Mouse (Mus musculus): ENCODE results near the gene Zfp420.

Zfp420 gene

DNA sequence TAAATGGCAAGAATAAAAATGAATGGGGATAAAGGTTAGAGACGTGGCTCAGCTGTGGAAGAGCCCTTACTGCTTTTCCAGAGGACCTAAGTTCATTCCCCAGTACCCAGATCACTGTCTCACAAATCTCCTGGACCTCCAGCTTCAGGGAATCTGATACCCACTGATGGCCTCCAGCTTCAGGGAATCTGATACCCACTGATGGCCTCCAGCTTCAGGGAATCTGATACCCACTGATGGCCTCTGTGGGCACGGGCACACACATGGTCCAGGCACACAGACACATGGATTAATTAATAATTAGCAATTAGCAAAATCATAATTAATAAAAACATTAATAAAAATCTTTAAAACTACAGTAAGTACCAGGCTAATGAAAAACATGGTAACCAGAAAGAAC lies 63.0 kb downstream of the Zfp420 start:
- TF ChIP-seq POU5F1 (IDR thresholded peaks at IDR 0.05; ENCODE audit: borderline replicate concordance, low read length) (no peak), CTCF (conservative IDR thresholded peaks at IDR 0.05; ENCODE audit: low read length) (no peak), NANOG (IDR thresholded peaks at IDR 0.05; ENCODE audit: borderline replicate concordance, low read length) (no peak)

More for the DNA sequence above, 63.0 kb downstream of the Zfp420 start:
- no peaks in the 10 kb centered on the region for H3K36me3 ChIP-seq (ENCODE audit: insufficient read depth, low read length)
- no peak overlapping the region for H3K4me3 ChIP-seq (replicated peaks; ENCODE audit: low read length)
- H3K27me3 ChIP-seq (ENCODE audit: insufficient read depth, low read length), result no peaks in the 10 kb centered on the region
- H3K9me3 ChIP-seq (ENCODE audit: low read length), result no peaks in the 10 kb centered on the region
- peaks cover 4% of the 10 kb centered on the region for H3K4me1 ChIP-seq (replicated peaks; ENCODE audit: low read depth, low read length)
